Mouse (Mus musculus): ENCODE measurements at regions not wholly inside any gene's neighbourhood (a gene's known extent, or its start where the extent isn't known, plus 50 kb on each side); places are given as distances from the start of the nearest gene placed in this dataset.

- TF ChIP-seq CTCF (IDR thresholded peaks at IDR 0.05; ENCODE audit: borderline replicate concordance, extremely low read depth, insufficient read depth, insufficient read length) = peak; percentile 43; the same call in 1 of the 2 replicates
- no peak for TF ChIP-seq POLR2A (IDR thresholded peaks at IDR 0.05; ENCODE audit: borderline replicate concordance, extremely low read depth, insufficient read depth, insufficient read length, poor library complexity, severe bottlenecking)
These were observed 51.6 kb upstream of the March10 start for GRCm38 (mm10) chr11:105507972-105508659.

GRCm38 (mm10) chr11:105507332-105507971, 50.9 kb upstream of the March10 start:
- peak; percentile 70 for DNase-seq (ENCODE audit: low read depth)
- TF ChIP-seq CTCF (IDR thresholded peaks at IDR 0.05; ENCODE audit: borderline replicate concordance, extremely low read depth, insufficient read depth, insufficient read length) (no peak), POLR2A (IDR thresholded peaks at IDR 0.05; ENCODE audit: borderline replicate concordance, extremely low read depth, insufficient read depth, insufficient read length, poor library complexity, severe bottlenecking) (no peak)

More at GRCm38 (mm10) chr11:105507972-105508659, 51.6 kb upstream of the March10 start:
- DNase-seq (ENCODE audit: low read depth) = peak; percentile 96

All from brain, embryonic 14.5 days (tissue).